Mouse (Mus musculus) cortical plate, adult 2 months (tissue): ENCODE data around the gene Rxra.

Experiments
- CTCF ChIP-seq: fragments of 200-500 bp; IDR thresholded peaks from 2 replicates; pipeline ENCODE4 v1.5.1; 2011; ENCODE audit warnings: mild to moderate bottlenecking, control low read depth, low read length; ENCODE audit not compliant: insufficient read depth; ENCODE audit errors: extremely low read depth
- POLR2A ChIP-seq: fragments of 200-500 bp; IDR thresholded peaks from 2 replicates; pipeline ENCODE4 v1.6.1; 2011; ENCODE audit warnings: mild to moderate bottlenecking, low read length, control low read depth; ENCODE audit not compliant: insufficient read depth; ENCODE audit errors: extremely low read depth

DNA sequence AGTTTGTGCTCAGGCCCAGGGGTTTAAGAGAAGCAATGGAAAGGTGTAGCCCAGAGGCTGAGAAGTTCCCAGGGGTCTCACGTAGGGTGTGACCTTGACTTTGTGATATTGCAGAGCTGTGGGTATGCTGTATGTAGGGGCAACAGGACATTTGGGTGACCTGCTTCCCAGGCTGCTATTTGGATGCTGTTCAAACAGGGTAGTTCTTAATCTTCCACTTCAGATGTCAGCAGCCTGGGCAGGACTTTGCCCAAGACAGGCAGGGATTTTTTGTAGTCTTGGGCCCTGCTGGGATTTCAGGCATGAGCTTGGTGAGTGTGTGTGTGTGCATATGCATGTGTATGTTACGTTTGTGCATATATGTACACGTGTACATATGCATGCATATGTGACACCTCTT lies 28.4 kb downstream of the Rxra start:
- TF ChIP-seq CTCF (no peak), POLR2A (no peak)
